Mouse (Mus musculus) mesoderm, embryonic 11.5 days (tissue): ENCODE data around the gene Vmn1r83.

Experiments used
- DNase-seq: peaks from one replicate; pipeline ENCODE4 v3.0.0-alpha.2; 2012; ENCODE audit warnings: low read depth, low spot score

Gene Vmn1r83

GRCm38 (mm10) chr7:12329381-12329780 is at the start of gene Vmn1r83:
Vmn1r83 (minus strand) TSS chr7:12329481.
- DNase-seq: no peak

GRCm38 (mm10) chr7:12369173-12369572 is 39.9 kb upstream of the Vmn1r83 start, which contains the start of gene Vmn1r84:
Vmn1r84 (minus strand) TSS chr7:12369273.
- no peak for DNase-seq

- DNase-seq: no peak
Measured at GRCm38 (mm10) chr7:12300130-12300529, 29.2 kb downstream of the Vmn1r83 start, which contains the start of gene Vmn1r82. Vmn1r82 (plus strand) TSS chr7:12300430.
